ENCODE assay signal across 12 mouse cellular contexts in the genomic region with DNA sequence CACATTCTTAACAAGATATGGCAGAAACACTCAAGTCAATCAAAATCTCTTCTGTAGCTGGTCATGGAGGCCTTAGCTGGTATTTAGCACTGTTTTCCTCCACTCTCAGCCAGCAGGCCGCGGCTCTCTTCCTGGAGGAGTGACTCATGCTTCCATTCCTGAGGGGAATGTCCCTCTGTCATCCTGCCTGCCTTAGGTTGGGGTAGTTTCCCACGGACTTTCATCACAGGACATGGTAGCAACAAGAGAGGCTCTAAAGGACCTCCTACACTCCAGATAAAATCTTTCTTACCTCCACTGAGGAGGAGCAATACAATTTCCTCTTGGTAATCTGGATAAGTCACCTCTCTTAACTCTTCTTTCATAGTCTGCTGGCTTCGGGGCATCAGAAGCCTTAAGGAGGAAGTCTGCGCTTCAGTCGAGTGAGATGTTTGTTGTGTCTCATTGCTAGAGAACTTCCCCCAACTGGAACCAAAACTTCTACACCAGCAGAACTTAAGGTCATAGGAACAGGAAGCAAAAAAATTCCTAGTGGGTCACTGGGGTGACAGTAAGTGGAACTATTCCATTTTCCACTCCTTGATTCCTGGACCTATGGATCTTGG. TPM values are rescaled to one million over a fixed set of nuclear protein-coding genes. Genes with fewer than 3 reads are reported as not detected.
DNase-seq lines count a peak whose midpoint lies in the region; ATAC-seq lines count a peak whose summit lies in the region.
"Had no signal": no experiment of that assay in that cellular context is flagged by ENCODE, and none has a peak within 500 bp of the region (broad histone marks: within the 10 kb centered on the region; RNA-seq: fewer than 3 reads in every experiment).

No protein-coding gene starts in this region.

- H3K9ac ChIP-seq in heart, embryonic 11.5 days (ENCODE audit: low read depth, low read length), result no peak overlapping the region
- H3K9ac ChIP-seq in forebrain, embryonic 15.5 days (replicated peaks), result no peak overlapping the region
- H3K9ac ChIP-seq: embryonic facial prominence, embryonic 13.5 days; liver, embryonic 15.5 days; neural tube, embryonic 13.5 days had no signal

- no peaks in the 10 kb centered on the region for H3K27me3 ChIP-seq in heart, embryonic 11.5 days (ENCODE audit: control insufficient read depth, insufficient read depth, low read length)
- H3K27me3 ChIP-seq in forebrain, embryonic 15.5 days, result no peaks in the 10 kb centered on the region
- H3K27me3 ChIP-seq: embryonic facial prominence, embryonic 13.5 days; liver, embryonic 15.5 days; neural tube, embryonic 13.5 days had no signal

- no peak for ATAC-seq in heart, embryonic 11.5 days (replicated peaks; ENCODE audit: insufficient number of reproducible peaks, low FRiP score, low TSS enrichment)
- peak; percentile 33; the same call in 1 of the 2 replicates for ATAC-seq in neutrophil, adult 5-6 weeks (ENCODE audit: extremely low read depth, insufficient number of reproducible peaks, low FRiP score, poor library complexity, severe bottlenecking)
- no peak for ATAC-seq in megakaryocyte-erythroid progenitor cell, adult 5-6 weeks (replicated peaks; ENCODE audit: low FRiP score, low TSS enrichment, poor library complexity, severe bottlenecking)
- ATAC-seq in forebrain, embryonic 15.5 days (replicated peaks), result no peak

- H3K27ac ChIP-seq in heart, embryonic 11.5 days (ENCODE audit: low read depth, low read length), result peak overlapping the region; percentile 58; the same call in 1 of the 2 replicates
- no peak overlapping the region for H3K27ac ChIP-seq in forebrain, embryonic 15.5 days (replicated peaks)
- H3K27ac ChIP-seq: embryonic facial prominence, embryonic 13.5 days; liver, embryonic 15.5 days; neural tube, embryonic 13.5 days had no signal

- no peaks in the 10 kb centered on the region; the same call in 1 of the 2 replicates for H3K36me3 ChIP-seq in heart, embryonic 11.5 days (ENCODE audit: control insufficient read depth, insufficient read depth, low read length)
- peaks cover 20% of the 10 kb centered on the region for H3K36me3 ChIP-seq in forebrain, embryonic 15.5 days

- no peak overlapping the region for H3K4me3 ChIP-seq in heart, embryonic 11.5 days (ENCODE audit: low read depth, low read length)
- no peak overlapping the region for H3K4me3 ChIP-seq in forebrain, embryonic 15.5 days
- H3K4me3 ChIP-seq: embryonic facial prominence, embryonic 13.5 days; liver, embryonic 15.5 days; neural tube, embryonic 13.5 days had no signal

- H3K4me1 ChIP-seq in heart, embryonic 11.5 days (ENCODE audit: control insufficient read depth, insufficient read depth, low read length), result peaks cover 19% of the 10 kb centered on the region
- no peaks in the 10 kb centered on the region for H3K4me1 ChIP-seq in forebrain, embryonic 15.5 days
- H3K4me1 ChIP-seq: embryonic facial prominence, embryonic 13.5 days had no signal

- peak; percentile 15 to 43 for DNase-seq in lung, adult 18-20 months
- no peak for DNase-seq in lung, postnatal 14 days
- peak; percentile 22 to 57 for DNase-seq in adrenal gland, postnatal 36 days
- DNase-seq in T-cell, adult 2 months (ENCODE audit: low spot score), result no peak
- DNase-seq: thymus, adult 18-20 months had no signal

- H3K9me3 ChIP-seq in heart, embryonic 11.5 days (replicated peaks; ENCODE audit: control insufficient read depth, low read length), result no peaks in the 10 kb centered on the region
- H3K9me3 ChIP-seq in forebrain, embryonic 15.5 days, result no peaks in the 10 kb centered on the region
- H3K9me3 ChIP-seq: embryonic facial prominence, embryonic 13.5 days; liver, embryonic 15.5 days had no signal

- 43% methylated on average over 6 of the region's 6 CpGs for WGBS in heart, embryonic 11.5 days (ENCODE audit: insufficient replicate concordance)
- WGBS in forebrain, embryonic 15.5 days, result 91% methylated on average over 6 of the region's 6 CpGs

- no peak overlapping the region for H3K4me2 ChIP-seq in heart, embryonic 11.5 days
- H3K4me2 ChIP-seq in forebrain, embryonic 15.5 days (replicated peaks), result no peak overlapping the region
- H3K4me2 ChIP-seq: embryonic facial prominence, embryonic 13.5 days; liver, embryonic 15.5 days; neural tube, embryonic 13.5 days had no signal

RNA-seq across cellular contexts. Expression of a gene that starts 15.7 kb away (rescaled TPM):
- 1 to 10 TPM; 7.2 to 8.7 TPM for total RNA-seq in adrenal gland, postnatal 36 days (2021)
- 16.5 and 18.5 TPM in 2 replicates for polyA plus RNA-seq in heart, embryonic 11.5 days (2014; fragmentation: Nextera tagmentation; extraction: Ambion mirVana)
- 26.1 and 27.6 TPM in 2 replicates for total RNA-seq in neutrophil, adult 5-6 weeks (2017)
- 13.5 and 13.9 TPM in 2 replicates for total RNA-seq in megakaryocyte-erythroid progenitor cell, adult 5-6 weeks (2014; fragmentation: Nextera tagmentation)
- 3.6 and 11.5 TPM in 2 replicates for total RNA-seq in megakaryocyte-erythroid progenitor cell, adult 5-6 weeks (2017)
- 32.3 and 34.4 TPM in 2 replicates for polyA plus RNA-seq in forebrain, embryonic 15.5 days (2015; fragmentation: Nextera tagmentation; extraction: Ambion mirVana)

RNA-seq across cellular contexts. Expression of a gene that starts 28.7 kb away (rescaled TPM):
- total RNA-seq in adrenal gland, postnatal 36 days (2021), result 10 to 100 TPM; 50.1 to 74.8 TPM
- polyA plus RNA-seq in heart, embryonic 11.5 days (2014; fragmentation: Nextera tagmentation; extraction: Ambion mirVana), result 0.39 and 0.52 TPM in 2 replicates
- 0.74 TPM in 1 of 2 replicates, not detected in the other for total RNA-seq in neutrophil, adult 5-6 weeks (2017)
- total RNA-seq in megakaryocyte-erythroid progenitor cell, adult 5-6 weeks (2014; fragmentation: Nextera tagmentation), result 0.15 and 1.1 TPM in 2 replicates
- total RNA-seq in megakaryocyte-erythroid progenitor cell, adult 5-6 weeks (2017), result 0.09 and 0.15 TPM in 2 replicates
- polyA plus RNA-seq in forebrain, embryonic 15.5 days (2015; fragmentation: Nextera tagmentation; extraction: Ambion mirVana), result 0.54 and 0.60 TPM in 2 replicates

RNA-seq across cellular contexts. Expression of a gene that starts 31.9 kb away (rescaled TPM):
- under 1 TPM in 1 of 2 experiments, not detected in 1; 0.36 TPM for total RNA-seq in adrenal gland, postnatal 36 days (2021)
- not detected in 2 replicates for polyA plus RNA-seq in heart, embryonic 11.5 days (2014; fragmentation: Nextera tagmentation; extraction: Ambion mirVana)
- total RNA-seq in neutrophil, adult 5-6 weeks (2017), result not detected in 2 replicates
- total RNA-seq in megakaryocyte-erythroid progenitor cell, adult 5-6 weeks (2014; fragmentation: Nextera tagmentation), result not detected in 2 replicates
- total RNA-seq in megakaryocyte-erythroid progenitor cell, adult 5-6 weeks (2017), result not detected in 2 replicates
- not detected in 2 replicates for polyA plus RNA-seq in forebrain, embryonic 15.5 days (2015; fragmentation: Nextera tagmentation; extraction: Ambion mirVana)
- polyA plus RNA-seq: embryonic facial prominence, embryonic 13.5 days; neural tube, embryonic 13.5 days had no signal

Comparison
In these comparisons a context has a peak if more than half of its experiments do, and no peak if none do; other contexts are left out.
1. DNase-seq: peak in lung, adult 18-20 months (2 of 2) and adrenal gland, postnatal 36 days (2 of 2); none in lung, postnatal 14 days (single experiment) and T-cell, adult 2 months (single experiment).
2. RNA of a gene that starts 28.7 kb away (total RNA-seq): 50.1 to 74.8 TPM in adrenal gland, postnatal 36 days; 0.09 to 1.1 TPM in megakaryocyte-erythroid progenitor cell, adult 5-6 weeks and 0.74 TPM in neutrophil, adult 5-6 weeks; every median in the first group is over 10 times any median in the second.